In the genomic region with DNA sequence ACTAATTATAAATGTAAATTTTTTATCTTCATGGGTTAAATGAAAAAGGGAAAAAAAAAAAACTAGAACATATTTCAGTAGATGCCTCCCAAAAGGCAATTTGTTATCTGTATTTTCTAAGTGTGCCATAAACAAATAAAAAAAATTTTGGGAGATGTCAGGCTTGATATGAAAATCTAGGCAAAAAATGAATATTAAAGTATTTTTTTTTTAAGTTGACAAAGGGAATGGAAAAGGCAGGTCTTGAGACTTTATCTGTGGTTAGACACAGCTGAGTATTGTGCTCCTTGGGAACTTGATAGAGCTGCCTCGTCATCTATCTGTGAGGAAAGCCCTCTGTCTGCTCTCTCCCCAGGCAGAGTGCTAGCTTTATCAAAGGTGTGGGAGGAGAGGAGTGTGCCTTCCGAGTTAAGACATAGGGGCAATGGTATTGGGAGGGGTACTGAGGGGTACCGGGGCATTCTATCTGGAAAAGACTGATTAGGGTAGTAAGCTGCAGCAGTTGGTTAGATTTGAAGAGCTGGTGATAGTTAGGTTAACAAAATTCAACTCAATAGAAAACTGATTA, we compare ENCODE assay signal across 16 mouse cellular contexts. TPM values are rescaled to one million over a fixed set of nuclear protein-coding genes. Genes with fewer than 3 reads are reported as not detected.
DNase-seq lines count a peak whose midpoint lies in the region; ATAC-seq and TF ChIP-seq lines count a peak whose summit lies in the region.
"Had no signal": no experiment of that assay in that cellular context is flagged by ENCODE, and none has a peak within 500 bp of the region (broad histone marks: within the 10 kb centered on the region; RNA-seq: fewer than 3 reads in every experiment).

No protein-coding gene starts in this region.

- H3K9ac ChIP-seq in stomach, embryonic 14.5 days (replicated peaks; ENCODE audit: low read depth, low read length): no peak overlapping the region
- H3K9ac ChIP-seq in stomach, postnatal 0 days (ENCODE audit: low read length): no peak overlapping the region
- 0 out of 2 replicates have a peak overlapping the region, but pooled peaks have one; percentile 32 for H3K9ac ChIP-seq in liver, embryonic 16.5 days (ENCODE audit: low read depth, low read length)
- no peak overlapping the region for H3K9ac ChIP-seq in midbrain, embryonic 16.5 days (ENCODE audit: low read depth, low read length)
- H3K9ac ChIP-seq: embryonic facial prominence, embryonic 13.5 days; limb, embryonic 13.5 days had no signal

- H3K27me3 ChIP-seq in heart, embryonic 10.5 days (ENCODE audit: insufficient read depth, poor library complexity, severe bottlenecking): no peaks in the 10 kb centered on the region
- H3K27me3 ChIP-seq in stomach, embryonic 14.5 days (ENCODE audit: control insufficient read depth, insufficient read depth, low read length): no peaks in the 10 kb centered on the region
- H3K27me3 ChIP-seq in stomach, postnatal 0 days (ENCODE audit: control insufficient read depth, insufficient read depth, low read length): no peaks in the 10 kb centered on the region
- no peaks in the 10 kb centered on the region for H3K27me3 ChIP-seq in liver, embryonic 16.5 days (ENCODE audit: control insufficient read depth, insufficient read depth, low read depth, low read length)
- no peaks in the 10 kb centered on the region for H3K27me3 ChIP-seq in midbrain, embryonic 16.5 days (ENCODE audit: control insufficient read depth, insufficient read depth, low read depth, low read length)
- H3K27me3 ChIP-seq: embryonic facial prominence, embryonic 13.5 days; limb, embryonic 13.5 days had no signal

- DNase-seq in heart, embryonic 10.5 days (ENCODE audit: low spot score): peak; percentile 88
- DNase-seq in heart, adult 18-20 months: no peak
- no peak for DNase-seq in stomach, postnatal 0 days (ENCODE audit: low spot score)
- DNase-seq in frontal cortex, postnatal 36 days (ENCODE audit: low spot score in 2 of 2): no peak
- DNase-seq in layer of hippocampus, adult 8-10 months (ENCODE audit: low spot score in 2 of 2): no peak
- DNase-seq: cerebellum, postnatal 25 days; gastrocnemius, postnatal 25 days; kidney, postnatal 14 days; layer of hippocampus, postnatal 36 days had no signal

- TF ChIP-seq EP300 in stomach, postnatal 0 days (optimal IDR thresholded peaks at IDR 0.05): no peak

- no peak for TF ChIP-seq CTCF in stomach, postnatal 0 days (IDR thresholded peaks at IDR 0.05; ENCODE audit: low read depth)

- no peak overlapping the region for H3K27ac ChIP-seq in heart, embryonic 10.5 days
- no peak overlapping the region for H3K27ac ChIP-seq in stomach, embryonic 14.5 days (ENCODE audit: low read length)
- no peak overlapping the region for H3K27ac ChIP-seq in stomach, postnatal 0 days (replicated peaks)
- H3K27ac ChIP-seq in liver, embryonic 16.5 days (ENCODE audit: low read length): peak overlapping the region; percentile 94
- no peak overlapping the region for H3K27ac ChIP-seq in midbrain, embryonic 16.5 days (ENCODE audit: low read length)
- H3K27ac ChIP-seq: embryonic facial prominence, embryonic 13.5 days; limb, embryonic 13.5 days; macrophage had no signal

- no peaks in the 10 kb centered on the region for H3K36me3 ChIP-seq in heart, embryonic 10.5 days
- H3K36me3 ChIP-seq in stomach, embryonic 14.5 days (ENCODE audit: control insufficient read depth, insufficient read depth, low read length): no peaks in the 10 kb centered on the region
- H3K36me3 ChIP-seq in stomach, postnatal 0 days (ENCODE audit: control insufficient read depth, insufficient read depth, low read length): no peaks in the 10 kb centered on the region
- no peaks in the 10 kb centered on the region for H3K36me3 ChIP-seq in liver, embryonic 16.5 days (ENCODE audit: control insufficient read depth, insufficient read depth)
- no peaks in the 10 kb centered on the region for H3K36me3 ChIP-seq in midbrain, embryonic 16.5 days (ENCODE audit: control insufficient read depth, insufficient read depth, low read length)
- H3K36me3 ChIP-seq: embryonic facial prominence, embryonic 13.5 days; limb, embryonic 13.5 days had no signal

- no peak overlapping the region for H3K4me3 ChIP-seq in heart, embryonic 10.5 days
- no peak overlapping the region for H3K4me3 ChIP-seq in stomach, embryonic 14.5 days (ENCODE audit: low read depth, low read length)
- no peak overlapping the region for H3K4me3 ChIP-seq in stomach, postnatal 0 days (ENCODE audit: low read depth, low read length)
- peak overlapping the region; percentile 19; the same call in 1 of the 2 replicates for H3K4me3 ChIP-seq in liver, embryonic 16.5 days (ENCODE audit: low read depth, low read length)
- no peak overlapping the region for H3K4me3 ChIP-seq in midbrain, embryonic 16.5 days (ENCODE audit: low read depth, low read length)
- H3K4me3 ChIP-seq: embryonic facial prominence, embryonic 13.5 days; limb, embryonic 13.5 days had no signal

- no peak overlapping the region for H3K4me2 ChIP-seq in stomach, embryonic 14.5 days (replicated peaks; ENCODE audit: low read depth, low read length)
- H3K4me2 ChIP-seq in stomach, postnatal 0 days (replicated peaks; ENCODE audit: low read depth): no peak overlapping the region
- peak overlapping the region; percentile 57 for H3K4me2 ChIP-seq in liver, embryonic 16.5 days (ENCODE audit: low read depth, low read length)
- no peak overlapping the region for H3K4me2 ChIP-seq in midbrain, embryonic 16.5 days (ENCODE audit: low read length)
- H3K4me2 ChIP-seq: embryonic facial prominence, embryonic 13.5 days; limb, embryonic 13.5 days had no signal

- H3K9me3 ChIP-seq in heart, embryonic 10.5 days: no peaks in the 10 kb centered on the region
- H3K9me3 ChIP-seq in stomach, embryonic 14.5 days (ENCODE audit: control insufficient read depth, low read depth, low read length): no peaks in the 10 kb centered on the region
- no peaks in the 10 kb centered on the region for H3K9me3 ChIP-seq in stomach, postnatal 0 days (ENCODE audit: control insufficient read depth, low read length)
- no peaks in the 10 kb centered on the region for H3K9me3 ChIP-seq in liver, embryonic 16.5 days (replicated peaks; ENCODE audit: control insufficient read depth, low read length)
- H3K9me3 ChIP-seq in midbrain, embryonic 16.5 days (replicated peaks; ENCODE audit: control insufficient read depth, low read length, poor library complexity, severe bottlenecking): no peaks in the 10 kb centered on the region
- H3K9me3 ChIP-seq: embryonic facial prominence, embryonic 13.5 days; limb, embryonic 13.5 days had no signal

- peaks cover 10% of the 10 kb centered on the region; the same call in 1 of the 2 replicates for H3K4me1 ChIP-seq in heart, embryonic 10.5 days
- H3K4me1 ChIP-seq in stomach, embryonic 14.5 days (ENCODE audit: control insufficient read depth, insufficient read depth, low read length): no peaks in the 10 kb centered on the region
- H3K4me1 ChIP-seq in stomach, postnatal 0 days (replicated peaks; ENCODE audit: control insufficient read depth, insufficient read depth): no peaks in the 10 kb centered on the region; the same call in 1 of the 2 replicates
- H3K4me1 ChIP-seq in liver, embryonic 16.5 days (ENCODE audit: control insufficient read depth, low read depth, low read length): peaks cover 60% of the 10 kb centered on the region
- no peaks in the 10 kb centered on the region for H3K4me1 ChIP-seq in midbrain, embryonic 16.5 days (ENCODE audit: control insufficient read depth, insufficient read depth, low read length)
- H3K4me1 ChIP-seq: embryonic facial prominence, embryonic 13.5 days; limb, embryonic 13.5 days had no signal

- peak; percentile 85; the same call in 1 of the 2 replicates for ATAC-seq in stomach, embryonic 14.5 days (ENCODE audit: insufficient number of reproducible peaks, insufficient read depth, low FRiP score, low read depth)
- ATAC-seq in stomach, postnatal 0 days (ENCODE audit: low FRiP score, low TSS enrichment): no peak
- peak; percentile 98 for ATAC-seq in liver, embryonic 16.5 days (ENCODE audit: low read depth)
- ATAC-seq in midbrain, embryonic 16.5 days: no peak
- ATAC-seq: forebrain, embryonic 14.5 days had no signal

- 28% methylated on average over 3 of the region's 3 CpGs for WGBS in heart, embryonic 10.5 days
- WGBS in stomach, embryonic 14.5 days: 51% methylated on average over 3 of the region's 3 CpGs
- WGBS in stomach, postnatal 0 days: 63% methylated on average over 3 of the region's 3 CpGs
- WGBS in liver, embryonic 16.5 days (ENCODE audit: insufficient replicate concordance): 22% methylated on average over 3 of the region's 3 CpGs
- WGBS in midbrain, embryonic 16.5 days: 75% methylated on average over 3 of the region's 3 CpGs

RNA-seq across cellular contexts. Expression of gene Ell2, which starts 27.1 kb away (rescaled TPM):
- polyA plus RNA-seq in heart, embryonic 10.5 days (2016; fragmentation: Nextera tagmentation; extraction: Ambion mirVana): 9.6 and 12.5 TPM in 2 replicates
- total RNA-seq in heart, adult 18-20 months (2021): 10 to 100 TPM; 25.2 to 31.5 TPM
- 11.2 and 11.3 TPM in 2 replicates for polyA plus RNA-seq in stomach, embryonic 14.5 days (2014; fragmentation: Nextera tagmentation; extraction: Ambion mirVana)
- polyA plus RNA-seq in stomach, postnatal 0 days (2015; fragmentation: Nextera tagmentation; extraction: Ambion mirVana): 13.0 and 13.6 TPM in 2 replicates
- polyA plus RNA-seq in liver, embryonic 16.5 days (2015; fragmentation: Nextera tagmentation; extraction: Ambion mirVana): 30.3 and 31.2 TPM in 2 replicates
- 1.6 and 1.8 TPM in 2 replicates for polyA plus RNA-seq in midbrain, embryonic 16.5 days (2015; fragmentation: Nextera tagmentation; extraction: Ambion mirVana)
- total RNA-seq in layer of hippocampus, adult 8-10 months (2022): 10 to 100 TPM; 28.0 to 33.6 (median 31.8) TPM

Comparison
In these comparisons a context has a peak if more than half of its experiments do, and no peak if none do; other contexts are left out.
1. ATAC-seq: peak in stomach, embryonic 14.5 days (single experiment) and liver, embryonic 16.5 days (single experiment); none in stomach, postnatal 0 days (single experiment) and midbrain, embryonic 16.5 days (single experiment).